Mouse (Mus musculus) lung, embryonic 14.5 days (tissue): Measurements from ENCODE around the gene Brd2. TPM values are rescaled to one million over a fixed set of nuclear protein-coding genes. Genes with fewer than 3 reads are reported as not detected.

ENCODE experiments used
- ATAC-seq: fragments of 200-750 bp; cut with Nextera tagmentation; 2 replicates; pipeline ENCODE4 v1.8.0; 2017; ENCODE audit warnings: mild to moderate bottlenecking, moderate TSS enrichment, moderate library complexity; ENCODE audit not compliant: insufficient read depth
- DNase-seq: peaks from one replicate; pipeline ENCODE4 v3.0.0-alpha.2; 2015
- H3K27ac ChIP-seq: fragments of 300-500 bp; sonication (generic); 2 replicates; pipeline ENCODE4 v1.5.1; 2014; ENCODE audit warnings: low read depth, mild to moderate bottlenecking, moderate library complexity
- H3K27me3 ChIP-seq: fragments of 300-500 bp; sonication (generic); 2 replicates; pipeline ENCODE4 v1.6.1; 2014; ENCODE audit warnings: low read length, control low read depth; ENCODE audit not compliant: insufficient read depth
- H3K36me3 ChIP-seq: fragments of 300-500 bp; sonication (generic); 2 replicates; pipeline ENCODE4 v1.6.1; 2014; ENCODE audit warnings: control low read depth; ENCODE audit not compliant: insufficient read depth
- H3K4me1 ChIP-seq: fragments of 300-500 bp; sonication (generic); 2 replicates; pipeline ENCODE4 v1.6.1; 2014; ENCODE audit warnings: antibody characterized with exemption, control low read depth; ENCODE audit not compliant: insufficient read depth
- H3K4me2 ChIP-seq: fragments of 300-500 bp; sonication (generic); 2 replicates; pipeline ENCODE4 v1.6.1; 2014; ENCODE audit warnings: mild to moderate bottlenecking
- H3K4me3 ChIP-seq: fragments of 300-500 bp; sonication (generic); 2 replicates; pipeline ENCODE4 v1.5.1; 2014; ENCODE audit warnings: low read depth, low read length
- H3K9ac ChIP-seq: fragments of 300-500 bp; sonication (generic); 2 replicates; pipeline ENCODE4 v1.6.1; 2014
- H3K9me3 ChIP-seq: fragments of 300-500 bp; sonication (generic); 2 replicates; pipeline ENCODE4 v1.6.1; 2016; ENCODE audit warnings: low read depth, low read length, control low read depth
- CTCF ChIP-seq: IDR thresholded peaks from 2 replicates; pipeline ENCODE4 v1.5.1; 2016; ENCODE audit warnings: antibody characterized with exemption, low read depth
- WGBS: fragments of 180-500 bp; shearing (Covaris S2); extraction: QIAGEN DNeasy Blood & Tissue Kit; methylation state at CpG from one replicate; pipeline ENCODE4 v1.1.7; 2014; 5-methylcytosine and 5-hydroxymethylcytosine counted together
- polyA plus RNA-seq: library from polyadenylated mRNA; unstranded; fragments of >200 nt; fragmentation: Nextera tagmentation; extraction: Ambion mirVana; gene quantifications from 2 replicates; pipeline ENCODE4 v1.2.1, GENCODE M21; 2014

Brd2 gene
- polyA plus RNA-seq, 1 experiment from 2014 or later: 153 TPM

- no peak overlapping the region for H3K9ac ChIP-seq
- no peak overlapping the region for H3K27ac ChIP-seq
- WGBS: 82% methylated on average over 27 of the region's 27 CpGs
- H3K27me3 ChIP-seq: no peaks in the 10 kb centered on the region
- no peak for DNase-seq
- H3K4me3 ChIP-seq: no peak overlapping the region
- H3K9me3 ChIP-seq: no peaks in the 10 kb centered on the region
- TF ChIP-seq CTCF: no peak
- no peaks in the 10 kb centered on the region for H3K36me3 ChIP-seq
- no peak for ATAC-seq
- H3K4me1 ChIP-seq: no peaks in the 10 kb centered on the region
- no peak overlapping the region for H3K4me2 ChIP-seq
Observed at GRCm38 (mm10) chr17:34094283-34095035, 28.0 kb downstream of the Brd2 start.

GRCm38 (mm10) chr17:34093199-34093874 lies 29.1 kb downstream of the Brd2 start:
- H3K9me3 ChIP-seq: no peaks in the 10 kb centered on the region
- no peak overlapping the region; the same call in 1 of the 2 replicates for H3K4me2 ChIP-seq
- H3K9ac ChIP-seq: no peak overlapping the region
- no peaks in the 10 kb centered on the region for H3K27me3 ChIP-seq
- TF ChIP-seq CTCF: no peak
- WGBS: 32% methylated on average over 7 of the region's 7 CpGs
- H3K4me1 ChIP-seq: no peaks in the 10 kb centered on the region
- ATAC-seq: peak; percentile 90
- no peak overlapping the region for H3K27ac ChIP-seq
- no peak overlapping the region for H3K4me3 ChIP-seq
- DNase-seq: peak; percentile 74
- H3K36me3 ChIP-seq: no peaks in the 10 kb centered on the region

DNA sequence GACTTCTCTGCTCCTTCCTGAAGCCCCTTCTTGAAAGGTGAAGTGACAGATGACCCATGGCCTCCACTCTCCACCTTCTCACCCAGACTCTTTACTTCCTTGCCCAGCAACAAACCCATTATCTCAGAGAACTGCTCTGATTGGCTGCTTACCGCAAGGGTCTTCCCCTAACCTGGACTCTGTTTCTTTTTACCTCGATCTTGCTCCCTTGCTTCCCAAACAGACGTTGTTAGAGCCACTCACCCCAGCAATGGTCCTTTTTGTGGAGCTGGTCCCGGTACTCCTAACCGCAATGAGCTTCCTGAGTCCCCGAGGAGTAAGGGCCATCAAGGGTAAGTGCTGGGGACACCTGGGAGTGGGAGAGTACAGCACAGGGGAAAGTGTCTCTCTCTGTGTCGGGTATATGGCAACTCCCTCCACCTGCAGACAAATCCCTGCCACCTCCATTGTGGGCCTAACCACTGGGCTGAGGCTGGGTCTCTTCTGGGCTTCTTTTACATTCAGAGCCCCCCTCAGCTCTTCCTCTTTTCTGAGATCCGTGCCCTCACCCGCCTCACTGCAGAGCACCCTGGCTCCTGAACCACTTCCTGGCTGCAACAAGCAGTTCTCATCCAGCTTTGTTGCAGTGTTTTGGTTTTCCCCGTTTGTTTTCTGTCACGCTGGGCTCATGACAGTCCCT lies 30.1 kb downstream of the Brd2 start, which contains the start of gene H2-Oa:
Gene H2-Oa (plus strand): TSS at position 144 of the 679 bp plus-strand sequence.
- DNase-seq: no peak
- 26% methylated on average over 11 of the region's 11 CpGs for whole genome bisulfite sequencing
- TF ChIP-seq CTCF: no peak

DNA sequence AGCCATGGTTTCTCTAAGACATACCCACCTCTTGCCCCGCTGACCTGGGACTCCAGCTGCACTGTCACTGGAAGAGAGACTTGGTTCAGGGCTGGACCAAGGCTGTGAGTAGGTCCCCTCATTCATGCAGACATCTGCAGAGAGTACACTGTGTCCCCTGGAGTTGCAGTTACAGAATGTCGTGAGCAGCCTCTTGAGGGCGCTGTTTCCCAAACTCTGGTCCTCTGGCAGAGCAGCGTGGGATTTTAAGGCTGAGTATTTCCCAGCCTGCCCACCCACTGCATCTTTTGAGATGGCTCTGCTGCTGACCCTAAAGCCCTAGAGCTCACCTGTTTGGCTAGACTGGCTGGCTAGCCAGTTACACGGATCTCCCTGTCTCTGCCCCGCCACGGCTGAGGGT lies 31.5 kb downstream of the Brd2 start:
- WGBS: 49% methylated on average over 7 of the region's 7 CpGs
- Histone ChIP-seq H3K27me3 (no peaks in the 10 kb centered on the region), H3K36me3 (no peaks in the 10 kb centered on the region), H3K9me3 (no peaks in the 10 kb centered on the region), H3K4me3 (no peak overlapping the region), H3K4me1 (no peaks in the 10 kb centered on the region), H3K4me2 (no peak overlapping the region), H3K9ac (no peak overlapping the region), H3K27ac (no peak overlapping the region)
- DNase-seq: no peak
- ATAC-seq: no peak
- peak; percentile 18; the same call in 1 of the 2 replicates for TF ChIP-seq CTCF

More for the DNA sequence above, 30.1 kb downstream of the Brd2 start, which contains the start of gene H2-Oa:
- no peaks in the 10 kb centered on the region for H3K9me3 ChIP-seq
- ATAC-seq: no peak
- H3K4me2 ChIP-seq: no peak within 1 kb of the TSS
- no peaks in the 10 kb centered on the region for H3K4me1 ChIP-seq
- no peaks in the 10 kb centered on the region for H3K36me3 ChIP-seq
- no peaks in the 10 kb centered on the region for H3K27me3 ChIP-seq
- H3K9ac ChIP-seq: no peak within 1 kb of the TSS
- no peak within 1 kb of the TSS for H3K27ac ChIP-seq
- no peak within 1 kb of the TSS for H3K4me3 ChIP-seq

DNA sequence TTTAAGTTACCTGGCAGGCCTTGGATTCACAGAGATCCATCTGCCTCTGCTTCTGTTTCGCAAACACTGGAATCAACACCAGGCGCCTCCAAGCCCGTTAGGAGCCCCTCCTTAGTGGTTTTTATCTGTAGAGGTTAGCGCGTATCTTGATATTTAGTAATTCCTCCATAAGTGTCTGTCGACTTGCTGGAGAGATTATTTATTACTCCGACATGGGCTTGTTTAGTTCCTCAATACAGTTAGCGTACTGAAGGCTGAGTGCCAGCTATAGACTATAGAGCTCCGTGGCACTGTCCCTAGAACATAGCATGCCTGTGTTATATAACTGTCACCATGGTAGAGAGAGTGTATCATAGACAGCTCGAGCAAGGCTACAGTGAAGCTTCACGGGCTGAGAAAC lies 34.3 kb downstream of the Brd2 start:
- no peaks in the 10 kb centered on the region for H3K9me3 ChIP-seq
- no peaks in the 10 kb centered on the region for H3K4me1 ChIP-seq
- no peak overlapping the region for H3K4me3 ChIP-seq
- H3K27ac ChIP-seq: no peak overlapping the region
- no peaks in the 10 kb centered on the region for H3K27me3 ChIP-seq
- TF ChIP-seq CTCF: no peak
- H3K36me3 ChIP-seq: no peaks in the 10 kb centered on the region
- WGBS: 79% methylated on average over 11 of the region's 11 CpGs
- no peak for DNase-seq
- H3K9ac ChIP-seq: no peak overlapping the region
- no peak overlapping the region for H3K4me2 ChIP-seq
- ATAC-seq: no peak

DNA sequence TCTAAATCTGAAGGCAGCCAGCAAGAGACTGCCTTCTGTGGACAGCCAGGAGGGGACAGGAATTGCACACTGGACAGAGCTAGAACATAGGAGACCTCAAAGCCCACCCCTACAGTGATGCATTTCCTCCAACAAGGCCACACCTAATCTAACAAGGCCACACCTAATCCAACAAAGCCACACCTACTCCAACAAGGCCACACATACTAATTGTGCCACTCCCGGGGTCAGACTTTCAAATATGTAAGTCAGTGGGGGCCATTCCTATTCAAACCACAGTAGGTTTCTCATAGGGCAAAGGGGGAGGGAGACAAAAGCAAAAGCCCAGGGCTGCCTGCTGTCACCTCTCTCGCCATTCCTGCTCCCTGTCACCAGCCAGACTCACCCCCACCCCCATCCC lies 35.0 kb downstream of the Brd2 start:
- WGBS: 41% methylated on average over 2 of the region's 2 CpGs
- Histone ChIP-seq H3K27ac (no peak overlapping the region), H3K4me3 (no peak overlapping the region), H3K4me2 (no peak overlapping the region), H3K4me1 (no peaks in the 10 kb centered on the region), H3K9me3 (no peaks in the 10 kb centered on the region), H3K27me3 (no peaks in the 10 kb centered on the region), H3K36me3 (no peaks in the 10 kb centered on the region), H3K9ac (no peak overlapping the region)
- no peak for ATAC-seq
- TF ChIP-seq CTCF: no peak
- no peak for DNase-seq

DNA sequence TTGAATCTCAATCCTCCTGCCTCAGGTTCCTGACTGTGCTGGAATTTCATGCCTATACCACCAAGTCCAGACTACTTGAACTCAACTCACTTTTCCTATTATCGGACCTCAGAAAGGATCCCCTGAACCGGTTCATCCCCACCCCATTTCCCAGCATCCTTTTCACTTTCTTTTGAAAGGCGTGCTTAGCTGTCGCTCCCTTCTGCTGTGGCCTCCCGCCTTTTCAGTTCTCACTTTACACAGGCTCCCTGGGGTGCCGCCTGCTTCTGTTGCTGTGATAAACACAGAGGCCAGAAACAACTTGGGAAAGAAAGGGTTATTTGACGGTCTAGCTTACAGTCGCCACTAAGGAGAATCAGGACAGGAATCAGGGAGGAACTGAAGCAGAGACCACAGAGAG lies 39.3 kb downstream of the Brd2 start:
- Histone ChIP-seq H3K4me2 (no peak overlapping the region), H3K9ac (no peak overlapping the region), H3K27ac (no peak overlapping the region), H3K4me1 (no peaks in the 10 kb centered on the region), H3K9me3 (no peaks in the 10 kb centered on the region), H3K36me3 (no peaks in the 10 kb centered on the region), H3K4me3 (no peak overlapping the region), H3K27me3 (no peaks in the 10 kb centered on the region)
- ATAC-seq: no peak
- no peak for DNase-seq
- WGBS: 11% methylated on average over 8 of the region's 8 CpGs
- TF ChIP-seq CTCF: no peak
